Mouse (Mus musculus) MEL (cell line): ENCODE measurements around the gene 1700001C19Rik. TPM values are rescaled to one million over a fixed set of nuclear protein-coding genes. Genes with fewer than 3 reads are reported as not detected.

Experiments
- CTCF ChIP-seq, 3 experiments: IDR thresholded peaks in 2 of 3; conservative IDR thresholded peaks in 1 of 3; 2 replicates each; pipeline ENCODE4 v1.5.1; 2011 to 2012; ENCODE audit warnings: low read length in 3 of 3, low read depth in 2 of 3, mild to moderate bottlenecking in 2 of 3, improper control_type of control experiment in 1 of 3, inconsistent platforms in 1 of 3, mixed read lengths in 1 of 3, moderate library complexity in 1 of 3; ENCODE audit not compliant: control insufficient read depth in 1 of 3, insufficient read depth in 1 of 3, poor library complexity in 1 of 3, severe bottlenecking in 1 of 3
- ETS1 ChIP-seq: IDR thresholded peaks from 2 replicates; pipeline ENCODE4 v1.6.1; 2012; ENCODE audit warnings: low read depth, mild to moderate bottlenecking, inconsistent platforms, low read length, improper control_type of control experiment, moderate library complexity
- MAZ ChIP-seq: IDR thresholded peaks from 2 replicates; pipeline ENCODE4 v1.6.1; 2012; ENCODE audit warnings: low read depth, mild to moderate bottlenecking, inconsistent platforms, low read length, improper control_type of control experiment
- USF1 ChIP-seq: IDR thresholded peaks from 2 replicates; pipeline ENCODE4 v1.6.1; 2014; ENCODE audit warnings: low read depth, mild to moderate bottlenecking, inconsistent platforms, low read length, improper control_type of control experiment, moderate library complexity
- polyA plus RNA-seq, 2 experiments: library from polyadenylated mRNA; stranded (reverse) in 1 of 2; unstranded in 1 of 2; fragments of >175 nt in 1 of 2; fragments of >200 nt in 1 of 2; gene quantifications; 2 replicates each; pipeline versions ENCODE4 v1.2.1 to v1.2.4; 2012; ENCODE audit warnings: low replicate concordance in 2 of 2, low read depth in 1 of 2; ENCODE audit not compliant: insufficient read length in 2 of 2, insufficient read depth in 1 of 2, missing spikeins in 1 of 2
- total RNA-seq: library from RNA; depleted of rRNA; stranded (reverse); fragments of 300-350 nt; gene quantifications from 2 replicates; pipeline ENCODE4 v1.2.3, GENCODE M21; 2012; rRNA removed

The 1700001C19Rik gene
- total and polyA plus RNA-seq, 3 experiments: not detected

- TF ChIP-seq MAZ: no peak; the same call in 1 of the 2 replicates
- TF ChIP-seq CTCF (IDR thresholded peaks at IDR 0.05 in 2 of 3, conservative IDR thresholded peaks at IDR 0.05 in 1 of 3; ENCODE audit: control insufficient read depth in 1 of 3, insufficient read depth in 1 of 3, low read depth in 2 of 3, low read length in 3 of 3, poor library complexity in 1 of 3, severe bottlenecking in 1 of 3): no peak
- TF ChIP-seq ETS1: peak; percentile 33; the same call in 1 of the 2 replicates
- TF ChIP-seq USF1: no peak
Observed at GRCm38 (mm10) chr17:47368401-47369086, 68.6 kb downstream of the 1700001C19Rik start, which contains the start of gene Mrps10 (continued).

Other genes starting within 250 kb of the 1700001C19Rik start
- 75.2 and 78.9 TPM in 2 replicates for gene Mrps10, start 68.5 kb downstream of the 1700001C19Rik start, total RNA-seq
- gene Mrps10, start 68.5 kb downstream of the 1700001C19Rik start, polyA plus RNA-seq: 100 to 1,000 TPM; 107 to 442 TPM
- gene Guca1b, start 52.0 kb downstream of the 1700001C19Rik start, total RNA-seq: 0.85 and 1.3 TPM in 2 replicates
- gene Guca1b, start 52.0 kb downstream of the 1700001C19Rik start, polyA plus RNA-seq: 1 to 10 TPM in 1 of 2 experiments, not detected in 1; 3.1 TPM
- gene Guca1a, start 36.8 kb downstream of the 1700001C19Rik start, total RNA-seq: 1.5 and 2.3 TPM in 2 replicates
- gene Guca1a, start 36.8 kb downstream of the 1700001C19Rik start, polyA plus RNA-seq: 1 to 10 TPM in 1 of 2 experiments, not detected in 1; 3.2 TPM
- not detected in 2 replicates for gene AI661453, start 761 bp downstream of the 1700001C19Rik start, total RNA-seq
- not detected for gene AI661453, start 761 bp downstream of the 1700001C19Rik start, polyA plus RNA-seq
- 14.4 and 15.2 TPM in 2 replicates for gene Taf8, start 64.9 kb upstream of the 1700001C19Rik start, total RNA-seq
- gene Taf8, start 64.9 kb upstream of the 1700001C19Rik start, polyA plus RNA-seq: 10 to 100 TPM in 1 of 2 experiments, not detected in 1; 25.7 TPM
- gene Ccnd3, start 67.7 kb upstream of the 1700001C19Rik start, total RNA-seq: 143 TPM in 2 replicates
- 100 to 1,000 TPM in 1 of 2 experiments, not detected in 1; 568 TPM for gene Ccnd3, start 67.7 kb upstream of the 1700001C19Rik start, polyA plus RNA-seq
- gene Bysl, start 174.1 kb upstream of the 1700001C19Rik start, total RNA-seq: 60.2 and 69.3 TPM in 2 replicates
- gene Bysl, start 174.1 kb upstream of the 1700001C19Rik start, polyA plus RNA-seq: 10 to 100 TPM in 1 of 2 experiments, not detected in 1; 85.4 TPM
- gene Med20, start 174.2 kb upstream of the 1700001C19Rik start, total RNA-seq: 45.9 and 62.6 TPM in 2 replicates
- 10 to 100 TPM in 1 of 2 experiments, not detected in 1; 45.7 TPM for gene Med20, start 174.2 kb upstream of the 1700001C19Rik start, polyA plus RNA-seq
- gene Gm20517, start 174.2 kb upstream of the 1700001C19Rik start, total RNA-seq: 1.1 and 2.9 TPM in 2 replicates
- gene Gm20517, start 174.2 kb upstream of the 1700001C19Rik start, polyA plus RNA-seq: 1 to 10 TPM in 1 of 2 experiments, not detected in 1; 1.9 TPM
- gene Usp49, start 193.3 kb upstream of the 1700001C19Rik start, total RNA-seq: 5.2 and 5.5 TPM in 2 replicates
- 10 to 100 TPM in 1 of 2 experiments, not detected in 1; 16.1 TPM for gene Usp49, start 193.3 kb upstream of the 1700001C19Rik start, polyA plus RNA-seq